Mouse (Mus musculus) liver, adult 2 months (tissue): ENCODE data around the gene Ptar1.

ENCODE experiments used
- CTCF ChIP-seq: fragments of 200-500 bp; IDR thresholded peaks from 2 replicates; pipeline ENCODE4 v1.5.1; 2011; ENCODE audit warnings: low read depth, low read length, control low read depth
- POLR2A ChIP-seq: fragments of 200-500 bp; IDR thresholded peaks from 2 replicates; pipeline ENCODE4 v1.6.1; 2011; ENCODE audit warnings: low read length, control low read depth; ENCODE audit not compliant: insufficient read depth; ENCODE audit errors: extremely low read depth

DNA sequence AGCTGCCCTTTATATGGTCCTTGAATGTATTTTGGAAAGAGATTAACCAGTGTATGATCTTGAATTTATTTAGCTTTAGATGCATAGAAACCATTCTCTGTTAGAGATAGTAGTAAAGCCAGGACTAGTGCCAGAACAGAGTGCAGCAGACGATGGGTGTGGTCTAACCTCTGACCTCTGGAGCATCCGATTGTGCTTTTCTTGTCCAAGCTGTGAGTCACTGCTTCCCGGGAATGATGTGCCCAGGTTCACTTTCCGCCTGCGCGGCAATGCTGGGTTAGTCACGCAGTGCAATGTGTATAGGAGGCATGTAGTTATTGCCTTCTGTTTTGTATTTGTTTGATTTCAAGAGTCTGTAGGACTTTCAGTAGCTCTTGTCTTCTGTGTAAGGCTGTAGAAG lies 11.1 kb downstream of the Ptar1 start:
- TF ChIP-seq CTCF (no peak), POLR2A (no peak)
